Mouse (Mus musculus): ENCODE measurements around the gene Itga9.

DNA sequence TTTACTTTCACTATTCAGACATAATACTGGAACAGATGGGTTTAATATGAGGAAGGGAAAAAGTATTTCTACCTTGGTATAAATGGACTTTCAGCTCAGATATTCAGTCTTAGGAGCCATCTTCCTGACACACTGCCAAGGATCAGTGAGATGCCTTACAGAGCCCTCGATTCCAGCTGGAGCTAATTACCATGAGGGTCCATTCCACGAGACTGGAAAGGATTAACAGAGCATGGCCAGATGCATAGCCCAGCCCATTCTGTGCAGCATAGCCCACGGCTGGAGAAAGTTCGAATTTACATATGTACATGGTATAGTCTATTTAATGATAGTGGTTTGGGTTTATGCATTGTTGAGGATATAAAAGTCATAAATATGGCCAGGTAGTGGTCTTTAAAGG is 188.8 kb downstream of the Itga9 start:
- TF ChIP-seq POLR2A (IDR thresholded peaks at IDR 0.05; ENCODE audit: insufficient read depth, low read depth, low read length) (no peak), CTCF (IDR thresholded peaks at IDR 0.05; ENCODE audit: insufficient read depth, low read depth, low read length) (no peak)

All from olfactory bulb, adult 2 months (tissue).